Mouse (Mus musculus) stomach, embryonic 15.5 days (tissue): Measurements from ENCODE around the gene Camkmt. TPM values are rescaled to one million over a fixed set of nuclear protein-coding genes. Genes with fewer than 3 reads are reported as not detected.

Source experiments
- ATAC-seq: fragments of 200-750 bp; cut with Nextera tagmentation; 2 replicates; pipeline ENCODE4 v1.8.0; 2017; ENCODE audit warnings: low read depth, moderate number of reproducible peaks, moderate TSS enrichment; ENCODE audit not compliant: insufficient read depth, low FRiP score
- H3K27ac ChIP-seq: fragments of 300-500 bp; sonication (generic); 2 replicates; pipeline ENCODE4 v1.5.1; 2015; ENCODE audit warnings: mild to moderate bottlenecking, inconsistent platforms
- H3K27me3 ChIP-seq: fragments of 300-500 bp; sonication (generic); replicated peaks from 2 replicates; pipeline ENCODE4 v1.6.1; 2015; ENCODE audit warnings: inconsistent platforms
- H3K36me3 ChIP-seq: fragments of 300-500 bp; sonication (generic); 2 replicates; pipeline ENCODE4 v1.6.1; 2015; ENCODE audit warnings: inconsistent platforms
- H3K4me1 ChIP-seq: fragments of 300-500 bp; sonication (generic); 2 replicates; pipeline ENCODE4 v1.6.1; 2015; ENCODE audit warnings: inconsistent platforms
- H3K4me2 ChIP-seq: fragments of 300-500 bp; sonication (generic); 2 replicates; pipeline ENCODE4 v1.6.1; 2015; ENCODE audit warnings: mild to moderate bottlenecking, inconsistent platforms
- H3K4me3 ChIP-seq: fragments of 300-500 bp; sonication (generic); replicated peaks from 2 replicates; pipeline ENCODE4 v1.5.1; 2015; ENCODE audit warnings: inconsistent platforms
- H3K9ac ChIP-seq: fragments of 300-500 bp; sonication (generic); 2 replicates; pipeline ENCODE4 v1.6.1; 2015; ENCODE audit warnings: inconsistent platforms
- H3K9me3 ChIP-seq: fragments of 300-500 bp; sonication (generic); 2 replicates; pipeline ENCODE4 v1.6.1; 2016; ENCODE audit warnings: inconsistent platforms
- WGBS: fragments of 180-500 bp; shearing (Covaris S2); methylation state at CpG from one replicate; pipeline ENCODE4 v1.1.7; 2015; 5-methylcytosine and 5-hydroxymethylcytosine counted together
- polyA plus RNA-seq: library from polyadenylated mRNA; unstranded; fragments of >200 nt; fragmentation: Nextera tagmentation; extraction: Ambion mirVana; gene quantifications from 2 replicates; pipeline ENCODE4 v1.2.1, GENCODE M21; 2015

The Camkmt gene
- polyA plus RNA-seq, 1 experiment from 2014 or later: 14.3 TPM

GRCm38 (mm10) chr17:85379101-85379500 lies 288.7 kb downstream of the Camkmt start:
- Histone ChIP-seq H3K36me3 (no peaks in the 10 kb centered on the region), H3K27ac (no peak overlapping the region), H3K4me1 (0 out of 2 replicates have a peak, but pooled peaks cover 3% of the 10 kb centered on the region), H3K4me3 (no peak overlapping the region), H3K27me3 (no peaks in the 10 kb centered on the region), H3K9me3 (no peaks in the 10 kb centered on the region), H3K9ac (no peak overlapping the region), H3K4me2 (no peak overlapping the region)
- ATAC-seq: no peak
- 84% methylated on average over 7 of the region's 7 CpGs for WGBS

GRCm38 (mm10) chr17:85381578-85382223 lies 291.3 kb downstream of the Camkmt start:
- Histone ChIP-seq H3K27me3 (no peaks in the 10 kb centered on the region), H3K4me1 (no peaks in the 10 kb centered on the region), H3K4me2 (no peak overlapping the region), H3K36me3 (no peaks in the 10 kb centered on the region), H3K9me3 (no peaks in the 10 kb centered on the region), H3K4me3 (no peak overlapping the region), H3K27ac (no peak overlapping the region), H3K9ac (no peak overlapping the region)
- no peak for ATAC-seq
- WGBS: 65% methylated on average over 8 of the region's 8 CpGs

DNA sequence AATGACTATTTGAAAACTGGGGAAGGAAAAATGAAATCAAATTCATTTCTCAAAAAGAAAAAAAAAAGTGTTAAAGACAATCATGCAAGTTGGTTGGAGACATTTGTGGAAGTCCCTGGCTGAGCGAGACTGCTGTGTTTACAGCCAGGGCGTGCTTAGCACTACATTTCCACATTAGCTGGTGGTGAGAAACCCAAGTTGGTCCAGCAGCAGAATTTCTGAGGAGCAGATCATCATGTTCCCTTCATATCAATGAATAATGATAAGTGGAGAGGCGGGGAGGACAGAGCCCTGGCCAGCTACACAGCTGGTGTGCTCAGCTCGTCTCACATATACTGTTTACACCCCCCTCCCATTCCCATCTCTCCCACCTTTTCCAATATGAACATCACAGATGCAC lies 292.0 kb downstream of the Camkmt start:
- Histone ChIP-seq H3K9me3 (no peaks in the 10 kb centered on the region), H3K36me3 (no peaks in the 10 kb centered on the region), H3K4me1 (no peaks in the 10 kb centered on the region), H3K4me3 (no peak overlapping the region), H3K27ac (no peak overlapping the region), H3K9ac (no peak overlapping the region), H3K27me3 (no peaks in the 10 kb centered on the region), H3K4me2 (no peak overlapping the region)
- WGBS: 52% methylated on average over 4 of the region's 4 CpGs
- ATAC-seq: no peak

DNA sequence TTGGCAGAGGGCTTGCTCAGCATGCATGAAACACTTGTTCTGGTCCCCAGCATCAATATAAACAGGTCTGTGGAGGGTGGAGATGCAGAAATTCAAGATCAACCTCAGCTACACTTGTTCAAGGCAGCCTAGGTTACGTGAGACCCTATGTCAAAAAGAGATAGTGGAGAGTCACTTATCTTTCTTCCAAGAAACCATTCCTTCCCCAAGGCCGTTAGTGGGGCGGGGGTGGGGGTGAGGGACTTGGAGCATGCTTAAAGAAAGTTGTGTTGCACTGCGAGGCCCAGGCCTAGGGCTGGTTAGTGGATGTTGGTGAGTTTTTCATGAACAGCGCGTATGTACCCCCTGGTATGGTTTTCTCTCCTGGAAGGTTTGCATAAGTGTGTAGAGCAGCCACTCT lies 292.6 kb downstream of the Camkmt start:
- H3K4me2 ChIP-seq: no peak overlapping the region
- H3K36me3 ChIP-seq: no peaks in the 10 kb centered on the region
- 81% methylated on average over 6 of the region's 6 CpGs for WGBS
- no peak overlapping the region for H3K9ac ChIP-seq
- no peaks in the 10 kb centered on the region for H3K4me1 ChIP-seq
- no peaks in the 10 kb centered on the region for H3K27me3 ChIP-seq
- H3K27ac ChIP-seq: no peak overlapping the region
- no peaks in the 10 kb centered on the region for H3K9me3 ChIP-seq
- no peak overlapping the region for H3K4me3 ChIP-seq
- no peak for ATAC-seq

GRCm38 (mm10) chr17:85393091-85393890 lies 302.9 kb downstream of the Camkmt start:
- ATAC-seq: no peak
- Histone ChIP-seq H3K27me3 (no peaks in the 10 kb centered on the region), H3K9ac (no peak overlapping the region), H3K27ac (no peak overlapping the region), H3K4me2 (no peak overlapping the region), H3K36me3 (no peaks in the 10 kb centered on the region), H3K4me1 (no peaks in the 10 kb centered on the region), H3K9me3 (no peaks in the 10 kb centered on the region), H3K4me3 (no peak overlapping the region)
- 88% methylated on average over 16 of the region's 16 CpGs for WGBS

DNA sequence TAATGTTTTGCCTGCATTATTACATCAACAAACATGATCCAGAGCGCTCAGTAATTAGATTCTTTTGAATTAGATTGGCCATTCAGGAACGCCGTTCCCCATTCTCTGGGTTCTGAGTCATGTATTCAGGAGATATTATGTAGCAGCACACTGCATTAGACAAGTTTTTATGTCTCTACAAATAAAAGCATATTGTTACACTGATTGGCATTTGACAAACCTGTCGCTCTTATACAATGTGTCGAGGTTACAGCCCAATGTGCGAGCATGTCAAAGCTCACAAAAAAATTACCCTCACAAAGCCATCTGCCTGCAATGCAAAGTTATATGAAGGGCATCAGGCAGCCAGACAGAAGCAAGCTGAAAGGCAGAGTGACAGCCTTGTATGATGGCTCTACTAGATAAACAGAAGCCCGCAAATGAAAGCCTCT lies 303.6 kb downstream of the Camkmt start:
- Histone ChIP-seq H3K36me3 (no peaks in the 10 kb centered on the region), H3K4me3 (no peak overlapping the region), H3K9ac (no peak overlapping the region), H3K9me3 (no peaks in the 10 kb centered on the region), H3K4me1 (no peaks in the 10 kb centered on the region), H3K27ac (no peak overlapping the region), H3K27me3 (no peaks in the 10 kb centered on the region), H3K4me2 (no peak overlapping the region)
- 83% methylated on average over 7 of the region's 7 CpGs for WGBS
- ATAC-seq: no peak

DNA sequence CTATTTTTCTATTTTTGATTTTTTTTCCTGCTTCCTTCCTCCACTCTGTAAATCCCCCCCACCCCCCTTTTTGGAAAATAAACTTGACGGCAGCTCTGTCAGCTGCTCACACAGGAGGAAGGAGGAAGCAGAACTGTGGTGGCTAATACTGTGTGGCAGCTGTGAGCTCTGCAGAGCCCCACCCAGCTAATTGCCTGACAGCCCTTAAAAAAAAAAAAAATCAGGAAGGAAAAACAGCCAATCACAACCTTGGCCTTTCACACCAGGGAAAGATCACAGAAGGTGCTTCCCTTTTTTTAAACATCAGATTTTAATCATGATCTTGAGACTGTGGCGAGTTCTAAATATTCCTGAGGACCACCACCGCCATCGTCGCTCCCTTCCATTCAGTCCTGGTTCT lies 305.1 kb downstream of the Camkmt start:
- H3K4me3 ChIP-seq: no peak overlapping the region
- H3K27ac ChIP-seq: no peak overlapping the region
- H3K27me3 ChIP-seq: no peaks in the 10 kb centered on the region
- H3K4me2 ChIP-seq: peak overlapping the region; percentile 16; the same call in 1 of the 2 replicates
- peak; percentile 65; the same call in 1 of the 2 replicates for ATAC-seq
- no peaks in the 10 kb centered on the region for H3K4me1 ChIP-seq
- 46% methylated on average over 5 of the region's 5 CpGs for WGBS
- no peak overlapping the region for H3K9ac ChIP-seq
- H3K9me3 ChIP-seq: no peaks in the 10 kb centered on the region
- no peaks in the 10 kb centered on the region for H3K36me3 ChIP-seq

- Histone ChIP-seq H3K27ac (no peak overlapping the region), H3K4me2 (no peak overlapping the region), H3K36me3 (no peaks in the 10 kb centered on the region), H3K9ac (no peak overlapping the region), H3K4me3 (no peak overlapping the region), H3K27me3 (no peaks in the 10 kb centered on the region), H3K4me1 (no peaks in the 10 kb centered on the region), H3K9me3 (no peaks in the 10 kb centered on the region)
- ATAC-seq: no peak
- WGBS: 69% methylated on average over 4 of the region's 4 CpGs
Measured at GRCm38 (mm10) chr17:85400751-85401150, 310.4 kb downstream of the Camkmt start.

DNA sequence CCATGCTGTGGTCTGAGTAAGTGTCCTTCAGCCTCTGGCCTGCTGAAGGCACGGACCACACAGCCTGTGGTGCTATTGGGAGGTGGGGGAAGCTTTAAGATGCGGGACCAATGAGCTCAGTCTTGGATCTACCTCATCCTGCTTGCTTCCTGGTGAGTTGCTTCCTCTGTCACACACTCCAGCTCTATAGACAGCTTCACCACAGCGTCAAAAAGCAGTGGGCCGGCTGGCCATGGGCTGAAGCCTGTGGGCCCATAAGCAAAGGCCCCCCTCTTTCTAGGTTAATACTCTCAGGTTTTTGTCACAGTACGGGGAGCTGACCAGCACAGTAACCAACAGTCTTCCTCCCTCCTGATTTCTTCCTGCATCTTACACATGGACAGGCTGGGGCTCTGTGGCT lies 314.8 kb downstream of the Camkmt start:
- Histone ChIP-seq H3K9me3 (no peaks in the 10 kb centered on the region), H3K4me2 (no peak overlapping the region), H3K27ac (no peak overlapping the region), H3K4me3 (no peak overlapping the region), H3K4me1 (no peaks in the 10 kb centered on the region), H3K36me3 (no peaks in the 10 kb centered on the region), H3K27me3 (no peaks in the 10 kb centered on the region), H3K9ac (no peak overlapping the region)
- no peak for ATAC-seq
- WGBS: 79% methylated on average over 5 of the region's 5 CpGs

GRCm38 (mm10) chr17:85406195-85406594 lies 315.8 kb downstream of the Camkmt start:
- no peaks in the 10 kb centered on the region for H3K27me3 ChIP-seq
- no peaks in the 10 kb centered on the region for H3K4me1 ChIP-seq
- H3K9me3 ChIP-seq: no peaks in the 10 kb centered on the region
- H3K4me2 ChIP-seq: no peak overlapping the region
- H3K27ac ChIP-seq: no peak overlapping the region
- no peak overlapping the region for H3K9ac ChIP-seq
- no peak for ATAC-seq
- WGBS: 88% methylated on average over 10 of the region's 10 CpGs
- no peaks in the 10 kb centered on the region for H3K36me3 ChIP-seq
- H3K4me3 ChIP-seq: no peak overlapping the region

- Histone ChIP-seq H3K27ac (no peak overlapping the region), H3K27me3 (no peaks in the 10 kb centered on the region), H3K9ac (no peak overlapping the region), H3K4me2 (no peak overlapping the region), H3K4me1 (no peaks in the 10 kb centered on the region), H3K9me3 (no peaks in the 10 kb centered on the region), H3K4me3 (no peak overlapping the region), H3K36me3 (no peaks in the 10 kb centered on the region)
- no peak for ATAC-seq
- WGBS: 81% methylated on average over 7 of the region's 7 CpGs
Measured at GRCm38 (mm10) chr17:85428831-85429230, 338.5 kb downstream of the Camkmt start.

DNA sequence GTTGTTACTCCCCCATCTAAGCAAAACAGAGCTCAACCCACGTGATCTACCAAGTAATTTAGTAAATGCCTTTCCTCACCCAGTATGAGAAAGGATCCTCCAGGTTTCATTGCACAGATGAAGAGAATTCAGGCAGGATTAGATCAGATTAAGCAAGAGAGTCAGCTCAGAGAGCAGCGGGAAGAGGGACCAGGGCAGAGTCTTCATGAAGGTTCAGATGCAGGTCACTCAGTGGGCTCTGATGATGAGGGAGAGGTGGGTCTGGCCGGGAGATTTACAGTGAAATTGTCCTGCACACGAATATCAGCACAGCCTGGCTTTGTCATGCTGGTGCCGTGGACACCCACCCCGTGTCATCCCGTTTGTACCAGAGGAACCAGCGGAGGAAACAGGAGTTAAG lies 342.6 kb downstream of the Camkmt start:
- H3K27me3 ChIP-seq: no peaks in the 10 kb centered on the region
- H3K9ac ChIP-seq: no peak overlapping the region
- H3K27ac ChIP-seq: no peak overlapping the region
- H3K4me3 ChIP-seq: no peak overlapping the region
- H3K4me2 ChIP-seq: no peak overlapping the region
- H3K36me3 ChIP-seq: no peaks in the 10 kb centered on the region
- H3K9me3 ChIP-seq: no peaks in the 10 kb centered on the region
- no peaks in the 10 kb centered on the region for H3K4me1 ChIP-seq
- no peak for ATAC-seq
- WGBS: 44% methylated on average over 8 of the region's 8 CpGs
